Mouse (Mus musculus): ENCODE measurements around the gene 4931428F04Rik. TPM values are rescaled to one million over a fixed set of nuclear protein-coding genes. Genes with fewer than 3 reads are reported as not detected.
"Not testable (repeated sequence)": the region's sequence is repeated elsewhere in the genome, so short reads cannot be mapped to it uniquely, and the experiment has no call there.

Gene 4931428F04Rik
- polyA plus RNA-seq, 1 experiment: 6.0 TPM

- H3K4me3 ChIP-seq (replicated peaks; ENCODE audit: extremely low read depth, low read depth, low read length): no peak overlapping the region
- TF ChIP-seq POLR2A (IDR thresholded peaks at IDR 0.05; ENCODE audit: borderline replicate concordance, extremely low read depth, low read depth, low read length) (no peak), CTCF (IDR thresholded peaks at IDR 0.05; ENCODE audit: insufficient read depth, low read length) (no peak)
- 92% methylated on average over 14 of the region's 14 CpGs for WGBS
- DNase-seq: no peak
- H3K4me1 ChIP-seq (ENCODE audit: control insufficient read depth, insufficient read depth, low read length): peaks cover 6% of the 10 kb centered on the region
Observed at GRCm38 (mm10) chr8:105237442-105238142, 52.1 kb downstream of the 4931428F04Rik start.

GRCm38 (mm10) chr8:105235206-105235605 is 54.5 kb downstream of the 4931428F04Rik start:
- Histone ChIP-seq H3K4me1 (ENCODE audit: control insufficient read depth, insufficient read depth, low read length) (peaks cover 12% of the 10 kb centered on the region), H3K4me3 (replicated peaks; ENCODE audit: extremely low read depth, low read depth, low read length) (no peak overlapping the region)
- no peak for DNase-seq
- TF ChIP-seq CTCF (IDR thresholded peaks at IDR 0.05; ENCODE audit: insufficient read depth, low read length) (no peak), POLR2A (IDR thresholded peaks at IDR 0.05; ENCODE audit: borderline replicate concordance, extremely low read depth, low read depth, low read length) (no peak)
- 59% methylated on average over 1 of the region's 1 CpGs for WGBS

- peaks cover 11% of the 10 kb centered on the region for H3K4me1 ChIP-seq (ENCODE audit: control insufficient read depth, insufficient read depth, low read length)
- TF ChIP-seq CTCF (IDR thresholded peaks at IDR 0.05; ENCODE audit: insufficient read depth, low read length) (no peak), POLR2A (IDR thresholded peaks at IDR 0.05; ENCODE audit: borderline replicate concordance, extremely low read depth, low read depth, low read length) (no peak)
- no peak for DNase-seq
- WGBS: 33% methylated on average over 1 of the region's 1 CpGs
- H3K4me3 ChIP-seq (replicated peaks; ENCODE audit: extremely low read depth, low read depth, low read length): no peak overlapping the region
Observed at GRCm38 (mm10) chr8:105233126-105233935, 56.3 kb downstream of the 4931428F04Rik start.

GRCm38 (mm10) chr8:105232321-105232693 is 57.4 kb downstream of the 4931428F04Rik start:
- DNase-seq; H3K4me3 ChIP-seq (replicated peaks; ENCODE audit: extremely low read depth, low read depth, low read length): not testable (repeated sequence)
- peaks cover 11% of the 10 kb centered on the region for H3K4me1 ChIP-seq (ENCODE audit: control insufficient read depth, insufficient read depth, low read length)
- WGBS: 87% methylated on average over 4 of the region's 4 CpGs

GRCm38 (mm10) chr8:105231503-105232320 is 58.0 kb downstream of the 4931428F04Rik start:
- 66% methylated on average over 12 of the region's 12 CpGs for WGBS

More at GRCm38 (mm10) chr8:105231503-105232320, 58.0 kb downstream of the 4931428F04Rik start:
- peaks cover 11% of the 10 kb centered on the region for H3K4me1 ChIP-seq (ENCODE audit: control insufficient read depth, insufficient read depth, low read length)
- TF ChIP-seq POLR2A (IDR thresholded peaks at IDR 0.05; ENCODE audit: borderline replicate concordance, extremely low read depth, low read depth, low read length): no peak
- no peak for TF ChIP-seq CTCF (IDR thresholded peaks at IDR 0.05; ENCODE audit: insufficient read depth, low read length)
- DNase-seq: no peak
- H3K4me3 ChIP-seq (replicated peaks; ENCODE audit: extremely low read depth, low read depth, low read length): no peak overlapping the region

Other genes starting within 250 kb of the 4931428F04Rik start
- 0.18 and 0.69 TPM in 2 replicates for gene Ces3a, start 241.3 kb downstream of the 4931428F04Rik start, polyA plus RNA-seq (2012; rRNA removed)
- gene Ces3b, start 206.1 kb downstream of the 4931428F04Rik start, polyA plus RNA-seq (2012; rRNA removed): 0.17 and 0.24 TPM in 2 replicates
- not detected in 2 replicates for gene Ces4a, start 158.1 kb downstream of the 4931428F04Rik start, polyA plus RNA-seq (2012; rRNA removed)
- 9.6 and 10.9 TPM in 2 replicates for gene Cbfb, start 119.2 kb downstream of the 4931428F04Rik start, polyA plus RNA-seq (2012; rRNA removed)
- 56.8 and 64.8 TPM in 2 replicates for gene D230025D16Rik, start 64.7 kb downstream of the 4931428F04Rik start, polyA plus RNA-seq (2012; rRNA removed)
- gene B3gnt9, start 34.7 kb downstream of the 4931428F04Rik start, polyA plus RNA-seq (2012; rRNA removed): 35.5 and 39.2 TPM in 2 replicates
- gene Tradd, start 25.3 kb downstream of the 4931428F04Rik start, polyA plus RNA-seq (2012; rRNA removed): 21.3 and 23.8 TPM in 2 replicates
- gene Fbxl8, start 25.2 kb downstream of the 4931428F04Rik start, polyA plus RNA-seq (2012; rRNA removed): 15.5 and 16.8 TPM in 2 replicates
- gene Hsf4, start 20.1 kb downstream of the 4931428F04Rik start, polyA plus RNA-seq (2012; rRNA removed): 20.3 and 22.1 TPM in 2 replicates
- gene Nol3, start 13.7 kb downstream of the 4931428F04Rik start, polyA plus RNA-seq (2012; rRNA removed): 10.7 and 11.8 TPM in 2 replicates
- gene Exoc3l, start 6.2 kb upstream of the 4931428F04Rik start, polyA plus RNA-seq (2012; rRNA removed): 49.2 and 57.5 TPM in 2 replicates
- 109 and 127 TPM in 2 replicates for gene E2f4, start 7.8 kb upstream of the 4931428F04Rik start, polyA plus RNA-seq (2012; rRNA removed)
- 39.2 and 50.3 TPM in 2 replicates for gene Elmo3, start 15.7 kb upstream of the 4931428F04Rik start, polyA plus RNA-seq (2012; rRNA removed)
- gene Lrrc29, start 36.4 kb upstream of the 4931428F04Rik start, polyA plus RNA-seq (2012; rRNA removed): 7.6 and 13.2 TPM in 2 replicates
- 86.2 and 104 TPM in 2 replicates for gene Tmem208, start 36.5 kb upstream of the 4931428F04Rik start, polyA plus RNA-seq (2012; rRNA removed)
- 89.2 and 114 TPM in 2 replicates for gene Fhod1, start 58.1 kb upstream of the 4931428F04Rik start, polyA plus RNA-seq (2012; rRNA removed)
- 7.4 and 8.1 TPM in 2 replicates for gene Slc9a5, start 59.0 kb upstream of the 4931428F04Rik start, polyA plus RNA-seq (2012; rRNA removed)
- 0.25 and 0.36 TPM in 2 replicates for gene Plekhg4, start 83.4 kb upstream of the 4931428F04Rik start, polyA plus RNA-seq (2012; rRNA removed)
- 0.27 and 0.32 TPM in 2 replicates for gene Kctd19, start 123.6 kb upstream of the 4931428F04Rik start, polyA plus RNA-seq (2012; rRNA removed)
- 5.5 and 7.5 TPM in 2 replicates for gene Lrrc36, start 123.7 kb upstream of the 4931428F04Rik start, polyA plus RNA-seq (2012; rRNA removed)
- gene Tppp3, start 181.7 kb upstream of the 4931428F04Rik start, polyA plus RNA-seq (2012; rRNA removed): 785 and 816 TPM in 2 replicates
- 130 and 133 TPM in 2 replicates for gene Zdhhc1, start 207.0 kb upstream of the 4931428F04Rik start, polyA plus RNA-seq (2012; rRNA removed)
- gene Hsd11b2, start 228.9 kb upstream of the 4931428F04Rik start, polyA plus RNA-seq (2012; rRNA removed): 2.1 and 4.8 TPM in 2 replicates